Mouse (Mus musculus) gastrocnemius, postnatal 36 days (tissue): ENCODE data around the gene Fam120b. TPM values are rescaled to one million over a fixed set of nuclear protein-coding genes. Genes with fewer than 3 reads are reported as not detected.

Source experiments
- total RNA-seq, 2 experiments: library from RNA; stranded (reverse); gene quantifications; 2 replicates each; pipeline ENCODE4 v1.2.3; 2021

Gene Fam120b
- total RNA-seq, 2 experiments from 2014 or later: 7.8 to 9.9 TPM

Other genes starting within 250 kb of the Fam120b start
- gene Dll1, start 19.3 kb upstream of the Fam120b start, total RNA-seq: 1 to 10 TPM; 3.2 to 3.4 TPM
- 100 to 1,000 TPM in 1 of 2 experiments, 10 to 100 TPM in 1; 85.0 to 103 TPM for gene Psmb1, start 103.5 kb downstream of the Fam120b start, total RNA-seq
- gene Tbp, start 103.7 kb downstream of the Fam120b start, total RNA-seq: 1 to 10 TPM; 5.9 to 8.2 TPM
- 10 to 100 TPM; 13.9 to 20.1 TPM for gene Pdcd2, start 131.1 kb downstream of the Fam120b start, total RNA-seq
- 1 to 10 TPM; 3.4 to 4.3 TPM for gene Prdm9, start 168.2 kb downstream of the Fam120b start, total RNA-seq